Mouse (Mus musculus): ENCODE measurements at regions not wholly inside any gene's neighbourhood (a gene's known extent, or its start where the extent isn't known, plus 50 kb on each side); places are given as distances from the start of the nearest gene placed in this dataset.

DNA sequence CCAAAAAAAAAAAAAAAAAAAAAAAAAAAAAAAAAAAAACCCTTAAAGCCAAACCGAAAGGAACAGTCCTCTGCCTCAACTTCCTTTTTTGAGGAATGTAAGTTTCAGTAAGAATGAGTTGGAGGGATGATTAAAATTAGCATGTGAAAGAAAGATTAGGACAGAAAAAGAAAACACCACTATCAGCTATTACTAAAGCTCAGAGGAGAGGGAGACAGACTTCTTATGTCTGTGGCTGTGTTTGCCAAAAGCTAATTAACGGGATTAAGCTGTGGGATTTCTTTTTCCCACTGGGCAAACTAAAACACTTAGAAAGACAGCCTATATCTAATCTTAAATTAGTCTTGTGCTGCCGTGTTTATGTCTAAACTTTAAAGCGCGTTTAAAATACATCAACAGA lies 146.7 kb upstream of the Vegfc start:
- TF ChIP-seq CTCF (IDR thresholded peaks at IDR 0.05; ENCODE audit: low read depth, low read length) (no peak), POLR2A (IDR thresholded peaks at IDR 0.05; ENCODE audit: extremely low read depth, insufficient read depth, low read length) (no peak)
